Mouse (Mus musculus): ENCODE measurements at regions not wholly inside any gene's neighbourhood (a gene's known extent, or its start where the extent isn't known, plus 50 kb on each side); places are given as distances from the start of the nearest gene placed in this dataset.
A peak's percentile ranks its signal among the peaks of the same experiment; 100 is the strongest.
"Not testable (repeated sequence)": the region's sequence is repeated elsewhere in the genome, so short reads cannot be mapped to it uniquely, and the experiment has no call there.

DNA sequence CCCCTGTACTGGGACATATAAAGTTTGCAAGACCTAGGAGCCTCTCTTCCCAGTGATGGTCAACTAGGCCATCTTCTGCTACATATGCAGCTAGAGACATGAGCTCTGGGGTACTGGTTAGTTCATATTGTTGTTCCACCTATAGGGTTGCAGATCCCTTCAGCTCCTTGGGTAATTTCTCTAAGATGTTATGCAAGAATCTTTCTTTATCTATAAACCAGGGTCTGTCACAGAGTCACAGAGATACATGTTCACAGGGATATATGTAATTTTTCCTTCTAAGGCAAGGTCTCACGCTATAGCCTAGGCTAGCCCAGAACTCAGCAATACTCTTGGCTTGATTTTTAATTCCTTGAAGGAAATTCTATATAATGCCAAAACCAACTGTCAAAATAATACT is 56.9 kb downstream of the Zfp36l1 start:
- not testable (repeated sequence) for DNase-seq (ENCODE audit: extremely low spot score)

GRCm38 (mm10) chr12:80055394-80055793 is 57.4 kb downstream of the Zfp36l1 start:
- no peak for DNase-seq (ENCODE audit: extremely low spot score)

DNA sequence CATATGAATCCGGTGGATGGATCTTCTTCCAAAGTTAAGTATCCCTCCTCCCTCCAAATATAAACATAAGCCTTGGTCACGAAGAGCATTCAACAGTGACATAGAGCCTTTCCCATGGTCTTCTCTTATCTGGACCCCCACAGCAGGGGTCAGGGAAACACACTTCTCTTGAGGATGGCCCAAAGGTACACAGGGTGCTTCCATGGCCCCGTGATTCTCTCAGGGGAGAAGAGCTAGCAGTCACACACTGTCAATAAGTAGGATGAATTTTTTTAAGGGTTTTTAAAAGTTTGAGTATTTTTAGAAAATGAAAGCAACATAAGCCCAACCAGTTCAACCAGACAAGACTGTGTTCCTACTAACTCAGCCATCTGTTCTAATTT is 58.2 kb downstream of the Zfp36l1 start:
- DNase-seq (ENCODE audit: extremely low spot score): no peak

- DNase-seq (ENCODE audit: extremely low spot score): no peak
Observed at GRCm38 (mm10) chr12:80053902-80054654, 58.7 kb downstream of the Zfp36l1 start.

DNA sequence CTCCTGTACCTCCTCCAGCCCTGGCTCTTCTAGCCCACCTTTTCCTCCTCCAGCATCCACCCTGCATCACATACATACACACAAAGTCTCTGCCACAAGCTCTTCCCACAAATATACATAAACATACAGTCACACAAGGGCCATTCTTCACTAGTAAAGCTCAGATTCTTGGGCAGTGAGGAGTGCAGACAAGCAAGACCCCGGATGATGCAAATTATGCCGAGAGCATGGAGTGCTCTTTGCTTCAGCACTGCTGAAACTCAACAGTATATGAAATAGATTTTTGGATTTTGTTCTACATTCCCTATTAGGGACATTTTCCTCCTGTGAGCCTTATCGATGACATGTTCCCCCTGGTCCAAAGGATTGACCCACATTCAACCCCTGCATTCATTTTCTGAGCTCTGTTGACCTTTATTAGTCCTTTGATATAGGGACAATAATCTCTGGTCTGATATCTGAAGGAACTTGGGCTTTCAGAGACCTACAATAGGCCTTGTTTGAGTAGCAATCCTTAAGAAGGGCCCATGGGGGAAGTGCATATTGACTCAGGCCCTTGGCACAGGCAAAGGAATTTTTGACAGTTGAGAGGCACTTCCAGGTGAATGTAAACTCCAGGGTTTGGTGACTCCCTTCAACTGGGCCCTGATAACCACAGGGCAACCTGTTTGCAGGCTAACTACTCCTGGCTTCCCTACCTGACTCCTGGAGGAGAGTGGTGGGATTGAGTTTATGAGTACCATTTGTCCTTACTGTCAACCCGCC is 64.4 kb downstream of the Zfp36l1 start:
- DNase-seq (ENCODE audit: extremely low spot score): no peak

DNA sequence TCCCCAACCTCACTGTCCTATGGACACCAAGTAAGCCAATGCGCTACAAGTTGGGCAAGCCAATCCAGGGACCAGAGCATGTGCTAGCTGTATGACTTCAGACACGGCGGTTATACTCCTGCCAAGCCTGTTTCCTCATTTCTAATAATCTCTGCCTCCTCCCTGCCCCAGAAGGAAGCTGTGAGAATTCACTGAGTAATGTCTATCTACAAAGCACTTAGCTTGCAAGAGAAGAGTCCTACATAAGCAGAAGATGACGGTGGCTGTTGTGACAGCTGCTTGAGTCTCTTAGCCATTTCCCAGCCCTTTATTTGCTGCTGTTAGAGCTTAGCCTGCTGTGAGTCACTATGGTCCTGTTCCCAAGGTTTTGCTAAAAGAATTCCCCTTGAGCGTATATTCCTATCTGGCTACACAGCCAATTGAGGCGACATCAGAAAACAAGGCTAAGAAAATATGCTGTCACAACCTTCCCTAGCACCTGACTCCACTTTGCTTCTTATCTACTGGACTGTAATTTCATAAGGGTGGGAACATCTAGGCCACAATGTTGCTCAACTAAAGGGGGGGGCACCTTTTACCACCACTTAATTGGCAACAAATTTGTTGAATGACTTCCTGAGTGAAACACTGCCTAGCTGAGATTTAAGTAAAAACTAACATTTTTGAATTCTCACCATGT is 66.0 kb downstream of the Zfp36l1 start:
- DNase-seq (ENCODE audit: extremely low spot score): no peak

GRCm38 (mm10) chr12:80041510-80042324 is 71.1 kb downstream of the Zfp36l1 start:
- no peak for DNase-seq (ENCODE audit: extremely low spot score)

DNA sequence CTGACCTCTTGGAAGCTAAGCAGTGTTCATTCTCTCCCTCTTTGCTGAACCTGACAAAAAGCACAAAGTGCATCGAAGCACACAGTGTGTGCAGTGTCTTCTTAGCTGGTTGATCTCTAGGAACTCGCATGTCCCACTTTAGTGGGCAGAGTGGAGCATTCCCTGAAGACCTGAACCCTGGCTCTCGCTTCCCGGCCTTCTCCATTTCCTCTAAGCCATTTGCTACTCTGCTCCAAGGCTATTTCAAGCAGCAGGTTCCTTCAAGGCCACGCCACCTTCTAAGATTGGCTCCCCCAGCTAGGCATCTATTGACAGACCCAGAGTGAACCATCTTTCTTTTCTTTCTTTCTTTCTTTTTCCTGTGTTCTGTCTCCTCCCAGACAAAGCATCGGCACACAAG is 71.8 kb downstream of the Zfp36l1 start:
- DNase-seq (ENCODE audit: extremely low spot score): no peak

- DNase-seq (ENCODE audit: extremely low spot score): no peak
Observed at GRCm38 (mm10) chr12:80040233-80040632, 72.6 kb downstream of the Zfp36l1 start.

DNA sequence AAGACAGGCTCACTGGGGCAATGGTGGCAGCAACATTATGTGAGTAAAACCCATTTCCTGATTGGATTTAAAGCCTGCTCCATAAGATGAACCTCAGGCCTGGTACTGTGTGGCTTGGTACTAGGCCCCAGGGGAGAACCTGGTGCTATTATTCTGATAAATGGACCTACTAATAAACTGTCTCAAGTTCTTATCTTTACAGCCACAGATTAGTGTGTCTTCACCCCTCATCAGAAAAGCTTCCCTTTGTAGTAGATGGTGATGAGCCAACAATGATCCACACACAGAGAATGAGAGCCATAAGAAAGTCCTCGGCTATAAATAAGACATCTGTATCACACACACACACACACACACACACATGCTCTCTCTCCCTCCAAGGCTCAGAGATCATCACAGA is 73.7 kb downstream of the Zfp36l1 start:
- no peak for DNase-seq (ENCODE audit: extremely low spot score)

DNA sequence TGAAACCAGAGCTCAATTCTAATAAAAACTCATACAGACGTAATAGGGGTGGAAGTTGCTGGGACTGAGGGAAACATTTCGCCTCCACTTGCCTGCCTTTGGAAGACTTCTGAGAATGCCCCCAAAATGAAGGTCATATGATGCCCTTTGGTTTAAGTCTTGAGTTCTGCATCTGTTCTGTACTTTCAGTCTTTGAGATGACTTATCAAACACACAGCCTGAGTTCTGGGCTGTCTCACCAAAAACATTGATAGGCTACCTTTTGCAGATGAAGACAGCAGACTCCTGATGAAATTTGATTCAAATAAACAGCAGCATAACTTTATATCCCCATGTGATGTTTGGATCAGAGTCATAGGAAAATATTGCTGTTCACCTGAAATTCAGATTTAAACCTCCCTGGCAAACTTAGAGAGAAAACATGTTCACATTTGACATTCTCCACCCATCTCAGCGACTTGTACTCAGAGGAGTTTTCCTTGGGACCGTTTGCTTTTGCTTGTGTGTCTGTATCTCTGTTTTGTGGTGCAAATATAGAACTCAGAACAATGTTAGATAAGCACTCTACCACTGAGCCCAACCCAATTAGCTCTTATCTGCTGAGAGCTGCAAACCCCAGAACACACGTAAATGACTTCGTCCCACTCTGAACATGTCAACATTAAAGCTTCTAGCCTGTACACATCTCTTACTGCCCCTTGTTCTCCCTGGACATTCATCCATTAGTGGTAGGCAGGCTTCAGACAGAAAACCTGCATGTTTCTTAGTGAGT is 77.1 kb downstream of the Zfp36l1 start:
- DNase-seq (ENCODE audit: extremely low spot score): no peak

DNA sequence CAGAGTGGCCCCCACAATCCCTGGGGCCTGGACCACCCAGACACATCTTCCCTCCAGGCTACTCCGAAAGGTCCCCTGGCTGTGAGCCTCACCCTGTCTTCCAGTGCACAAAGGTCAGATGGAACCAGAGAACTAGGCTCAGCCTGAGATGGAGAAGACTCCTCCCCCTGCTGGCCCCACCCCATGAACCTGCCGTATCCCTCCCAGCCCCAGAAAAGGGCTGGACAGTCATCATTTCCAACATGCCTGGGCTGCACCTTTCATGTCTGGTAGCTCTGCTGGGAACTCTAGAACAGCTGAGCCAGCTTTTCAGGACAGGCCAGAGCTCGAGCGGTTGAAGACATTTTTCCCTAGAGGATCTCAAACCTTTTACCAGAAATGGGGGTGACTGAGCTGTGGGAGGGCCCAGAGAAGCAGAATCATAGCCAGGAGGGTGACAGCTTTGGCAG is 77.8 kb downstream of the Zfp36l1 start:
- no peak for DNase-seq (ENCODE audit: extremely low spot score)

- DNase-seq (ENCODE audit: extremely low spot score): no peak
Observed at GRCm38 (mm10) chr12:80034100-80034499, 78.7 kb downstream of the Zfp36l1 start.

DNA sequence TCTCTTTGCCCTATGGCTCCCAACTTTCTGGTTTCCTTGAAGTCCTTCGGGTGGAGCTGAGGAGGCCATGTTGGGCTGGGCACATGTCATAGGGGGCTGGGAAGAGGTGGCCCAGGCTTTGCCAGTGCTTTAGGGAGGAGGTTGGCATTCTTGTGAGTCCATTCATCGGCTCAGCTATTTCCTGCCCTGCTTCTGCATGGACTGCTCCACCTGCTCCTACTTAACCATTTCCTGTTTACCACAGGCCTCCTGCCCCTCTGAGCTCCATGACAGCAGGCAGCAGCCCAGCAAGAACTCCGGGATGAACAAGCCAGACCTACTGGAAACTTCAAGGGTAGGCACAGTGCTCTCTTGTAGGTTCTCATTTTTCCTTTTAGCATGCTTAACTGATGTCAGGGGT is 80.3 kb downstream of the Zfp36l1 start:
- DNase-seq (ENCODE audit: extremely low spot score): no peak

DNA sequence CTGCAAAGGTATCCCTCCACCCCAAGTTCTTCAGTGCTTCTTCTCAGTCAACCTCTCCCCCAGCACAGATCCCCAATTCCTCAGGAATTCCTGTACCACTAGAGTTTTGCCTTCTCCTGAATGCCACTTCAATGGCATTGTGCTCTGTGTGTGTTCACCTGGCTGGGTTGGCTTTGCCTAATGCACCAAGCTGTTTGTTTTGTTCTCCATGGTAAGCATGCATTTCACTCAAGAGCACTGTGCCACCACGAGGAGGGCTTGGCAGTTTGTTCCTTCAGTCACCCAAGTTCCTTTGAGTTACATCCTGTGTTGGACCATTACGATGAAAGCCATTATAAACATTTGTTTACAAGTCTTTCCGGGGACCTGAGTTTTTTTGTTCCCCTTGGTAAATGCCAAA is 84.5 kb downstream of the Zfp36l1 start:
- DNase-seq (ENCODE audit: extremely low spot score): no peak

DNA sequence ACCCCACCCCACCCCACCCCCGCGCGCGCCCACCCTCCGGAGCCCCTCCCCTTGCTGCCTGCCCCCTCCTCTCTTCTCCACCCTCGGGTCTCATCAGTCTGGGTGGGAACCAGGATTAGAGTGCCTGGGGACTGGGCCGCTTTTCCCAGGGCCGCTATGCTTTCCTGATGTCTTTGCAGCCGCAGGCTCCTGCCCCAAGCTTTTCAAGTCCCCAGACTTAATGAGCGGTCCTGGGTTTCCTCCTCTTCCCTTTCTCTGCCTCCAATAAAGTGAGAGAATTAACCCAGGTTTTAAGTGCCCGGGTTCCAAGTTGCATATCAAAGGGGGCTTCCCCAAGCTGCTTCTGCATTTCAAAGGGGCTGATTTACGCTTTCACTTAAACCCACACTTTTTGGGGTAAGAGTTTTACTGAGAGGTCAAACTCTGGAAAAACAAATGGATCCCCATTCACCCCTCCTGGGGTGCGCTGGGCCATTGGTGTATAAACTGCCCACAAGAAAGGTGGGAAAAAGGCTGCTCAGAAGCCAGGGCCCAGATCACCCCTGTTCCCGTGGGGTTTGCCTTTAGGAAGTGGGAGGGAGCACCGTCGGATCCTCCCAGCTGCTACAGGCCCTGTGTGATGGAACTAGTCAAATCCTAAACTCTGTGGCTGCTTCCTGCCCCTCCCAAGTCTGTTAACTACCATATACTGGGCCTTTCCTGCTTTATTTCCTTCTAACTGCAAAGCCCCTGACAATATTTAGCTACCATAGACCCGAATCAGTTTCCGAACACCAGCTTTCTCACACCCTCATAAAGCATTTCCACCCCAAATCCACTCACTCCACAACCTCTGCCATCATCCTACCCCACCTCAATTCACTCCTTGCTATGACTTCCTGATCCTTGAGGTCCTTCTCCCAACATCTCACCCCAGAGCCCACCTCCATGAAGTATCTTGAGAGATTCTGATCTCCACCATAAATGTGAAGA is 89.4 kb downstream of the Zfp36l1 start:
- DNase-seq (ENCODE audit: extremely low spot score): no peak

DNA sequence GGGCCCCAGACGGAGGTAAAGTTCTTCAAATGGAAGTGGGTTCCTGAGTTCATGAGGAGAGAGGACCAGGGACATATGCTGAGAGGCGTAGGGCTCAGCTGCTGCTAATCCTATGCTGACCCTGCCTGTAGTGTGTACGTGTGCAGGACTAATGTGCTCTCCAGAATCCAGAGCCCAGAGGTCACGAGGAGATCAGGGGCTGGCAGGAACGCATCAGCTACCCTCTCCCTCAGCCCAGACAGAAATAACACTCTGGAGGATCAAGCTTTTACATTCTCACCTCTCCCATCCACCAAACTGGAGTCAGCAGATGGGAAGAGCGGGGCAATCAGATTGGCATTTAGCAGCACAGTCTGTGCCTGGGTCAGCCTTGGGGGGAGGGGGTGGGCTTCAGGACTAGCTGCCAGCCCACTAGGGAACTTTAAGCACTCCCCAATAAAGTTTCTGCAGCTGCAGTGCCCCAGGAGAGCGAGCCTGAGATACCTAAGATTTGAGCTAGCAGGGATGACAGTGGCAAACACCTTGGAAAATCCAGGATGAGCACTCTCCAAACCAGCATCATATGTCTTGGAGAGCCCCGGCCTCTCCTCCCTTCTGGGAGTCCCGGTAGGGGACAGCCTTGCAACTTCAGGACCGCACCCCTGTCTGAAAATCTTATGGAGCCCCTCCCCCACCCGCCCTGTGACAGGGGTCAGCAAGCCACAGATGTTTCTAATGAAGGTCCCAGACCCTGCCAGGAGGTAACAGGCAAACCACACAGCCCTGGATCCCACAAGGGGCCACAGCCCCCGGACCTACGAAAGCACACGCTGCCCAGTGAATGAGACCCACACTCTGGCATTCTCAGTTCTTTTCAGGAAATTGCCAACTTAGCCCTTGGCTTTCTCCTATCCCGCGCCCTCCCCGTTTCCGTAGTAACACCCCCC is 90.4 kb downstream of the Zfp36l1 start:
- DNase-seq (ENCODE audit: extremely low spot score): peak; percentile 88

GRCm38 (mm10) chr12:80021030-80021473 is 91.8 kb downstream of the Zfp36l1 start:
- peak; percentile 49 for DNase-seq (ENCODE audit: extremely low spot score)

DNA sequence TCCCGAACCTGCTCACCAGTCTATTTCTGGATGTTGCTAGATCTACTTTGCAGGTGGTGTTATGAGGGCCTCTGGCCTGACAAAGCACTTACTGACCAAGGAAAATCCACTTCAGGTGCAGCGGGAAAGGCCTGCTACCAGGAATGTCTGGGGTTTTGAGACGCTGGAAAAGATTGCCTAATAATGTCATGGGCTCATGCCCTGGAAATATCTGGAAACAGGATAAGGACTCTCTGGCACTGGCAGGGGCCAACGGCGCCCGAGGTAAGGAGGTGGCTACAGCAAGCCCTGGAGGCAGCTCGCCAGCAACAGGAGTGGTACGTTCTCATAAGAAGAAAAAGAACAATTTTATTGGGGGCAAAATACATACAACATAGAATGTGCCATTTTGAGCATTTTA is 94.7 kb downstream of the Zfp36l1 start:
- no peak for DNase-seq (ENCODE audit: extremely low spot score)
